Comparison of ENCODE assay signal across 17 mouse cellular contexts in the genomic region with DNA sequence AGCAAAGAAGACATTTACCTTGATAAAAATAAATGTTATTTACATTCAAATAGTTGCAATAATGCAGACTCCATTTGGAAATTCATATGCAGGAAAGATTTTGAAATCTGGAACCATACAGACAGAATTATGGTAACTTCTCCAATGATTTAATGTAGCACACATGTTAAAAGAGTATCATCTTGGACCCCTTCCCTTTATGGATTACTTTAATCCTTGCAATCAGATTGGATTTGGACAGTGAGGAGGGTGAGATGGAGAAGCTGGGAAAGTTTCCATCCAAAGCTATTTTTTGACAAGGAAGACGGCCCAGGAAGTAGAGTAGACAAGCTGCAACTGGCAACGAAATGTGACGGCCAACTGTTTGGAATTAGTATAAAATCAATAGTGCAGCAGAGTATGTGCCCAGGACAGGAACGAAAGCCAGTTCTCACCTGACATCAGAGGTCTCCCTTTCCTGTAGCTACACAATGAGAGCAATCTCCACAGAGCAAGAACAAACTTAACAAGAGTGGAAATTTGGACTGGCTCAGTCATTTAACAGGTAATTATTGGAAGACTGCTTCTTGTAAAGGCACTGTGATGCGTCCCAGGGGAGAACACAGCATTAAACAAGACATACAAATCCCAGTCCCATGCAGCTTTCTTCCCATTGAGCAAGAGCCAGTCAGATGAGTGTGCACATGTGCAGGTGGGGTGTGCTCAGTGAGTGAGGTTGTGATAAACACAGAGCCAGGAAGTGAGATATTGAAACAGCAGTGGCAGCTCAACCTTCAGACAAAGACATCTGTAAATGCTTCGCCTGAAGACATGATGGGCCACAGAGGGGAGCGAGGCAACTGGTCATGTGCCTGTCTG.
"Had no signal": no experiment of that assay in that cellular context is flagged by ENCODE, and none has a peak within 500 bp of the region (broad histone marks: within the 10 kb centered on the region; RNA-seq: fewer than 3 reads in every experiment).

No protein-coding gene starts in this region.

- H3K9me3 ChIP-seq: liver, embryonic 13.5 days; midbrain, embryonic 12.5 days; midbrain, embryonic 15.5 days; neural tube, embryonic 12.5 days; neural tube, embryonic 15.5 days had no signal

- H3K27ac ChIP-seq: liver, embryonic 13.5 days; macrophage; midbrain, embryonic 12.5 days; midbrain, embryonic 15.5 days; neural tube, embryonic 12.5 days; neural tube, embryonic 15.5 days had no signal

- H3K36me3 ChIP-seq: liver, embryonic 13.5 days; midbrain, embryonic 12.5 days; midbrain, embryonic 15.5 days; neural tube, embryonic 12.5 days; neural tube, embryonic 15.5 days had no signal

- H3K4me2 ChIP-seq: liver, embryonic 13.5 days; lung, embryonic 14.5 days; midbrain, embryonic 12.5 days; midbrain, embryonic 15.5 days; neural tube, embryonic 12.5 days; neural tube, embryonic 15.5 days had no signal

- H3K4me1 ChIP-seq: midbrain, embryonic 12.5 days; midbrain, embryonic 15.5 days; neural tube, embryonic 12.5 days had no signal

- DNase-seq: kidney, adult 2 months; kidney, postnatal 14 days; kidney, postnatal 4 days; left cerebral cortex, postnatal 4 days; liver, embryonic 13.5 days; lung, embryonic 14.5 days; right cerebral cortex, adult 18-20 months; right cerebral cortex, postnatal 14 days; right cerebral cortex, postnatal 4 days; thymus, postnatal 25 days had no signal

- H3K9ac ChIP-seq: liver, embryonic 13.5 days; lung, embryonic 14.5 days; midbrain, embryonic 12.5 days; midbrain, embryonic 15.5 days; neural tube, embryonic 12.5 days; neural tube, embryonic 15.5 days had no signal

- H3K27me3 ChIP-seq: liver, embryonic 13.5 days; neural tube, embryonic 12.5 days; neural tube, embryonic 15.5 days had no signal

- H3K4me3 ChIP-seq: liver, embryonic 13.5 days; midbrain, embryonic 12.5 days; midbrain, embryonic 15.5 days; neural tube, embryonic 12.5 days; neural tube, embryonic 15.5 days had no signal

- ATAC-seq: intestine, postnatal 0 days; lung, postnatal 0 days; midbrain, embryonic 15.5 days had no signal
